Mouse (Mus musculus): ENCODE data around the gene Vsnl1. TPM values are rescaled to one million over a fixed set of nuclear protein-coding genes. Genes with fewer than 3 reads are reported as not detected.

The Vsnl1 gene
- polyA plus RNA-seq, 1 experiment = not detected

DNA sequence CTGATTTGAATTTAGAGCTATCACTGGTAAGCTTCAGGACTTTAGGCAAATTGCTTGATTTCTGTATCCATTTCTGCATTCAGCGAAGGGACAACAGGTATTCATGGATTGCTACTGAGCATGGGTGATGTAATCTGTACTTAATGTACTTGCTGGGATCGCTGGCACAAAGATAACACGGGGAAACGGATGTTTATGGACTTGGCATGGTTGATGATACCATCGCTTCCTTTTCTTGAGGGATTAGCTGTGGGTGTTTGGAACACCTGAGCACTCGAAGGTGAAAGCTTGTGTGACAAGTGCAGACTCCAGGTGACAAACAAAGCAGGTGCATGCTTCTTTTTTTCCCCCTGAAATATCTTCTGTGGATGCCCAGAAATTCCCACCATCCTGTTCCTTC, 18.3 kb downstream of the Vsnl1 start:
- H3K4me3 ChIP-seq (ENCODE audit: extremely low read depth, insufficient read depth, insufficient read length) = no peak overlapping the region
- no peaks in the 10 kb centered on the region for H3K4me1 ChIP-seq (ENCODE audit: control insufficient read depth, insufficient read depth, insufficient read length)
- H3K27me3 ChIP-seq (ENCODE audit: control insufficient read depth, insufficient read depth, low read length) = no peaks in the 10 kb centered on the region
- TF ChIP-seq CTCF (IDR thresholded peaks at IDR 0.05; ENCODE audit: extremely low read depth, insufficient read depth, insufficient read length, insufficient replicate concordance) (no peak), POLR2A (IDR thresholded peaks at IDR 0.05; ENCODE audit: low read depth, low read length) (no peak)
- no peaks in the 10 kb centered on the region for H3K36me3 ChIP-seq (ENCODE audit: control insufficient read depth, insufficient read depth, low read length)
- no peak overlapping the region for H3K27ac ChIP-seq (ENCODE audit: insufficient read depth, low read length)
- no peak for DNase-seq (ENCODE audit: low read depth in 1 of 2, low spot score in 2 of 2)
- 80% methylated on average over 6 of the region's 6 CpGs for WGBS

DNA sequence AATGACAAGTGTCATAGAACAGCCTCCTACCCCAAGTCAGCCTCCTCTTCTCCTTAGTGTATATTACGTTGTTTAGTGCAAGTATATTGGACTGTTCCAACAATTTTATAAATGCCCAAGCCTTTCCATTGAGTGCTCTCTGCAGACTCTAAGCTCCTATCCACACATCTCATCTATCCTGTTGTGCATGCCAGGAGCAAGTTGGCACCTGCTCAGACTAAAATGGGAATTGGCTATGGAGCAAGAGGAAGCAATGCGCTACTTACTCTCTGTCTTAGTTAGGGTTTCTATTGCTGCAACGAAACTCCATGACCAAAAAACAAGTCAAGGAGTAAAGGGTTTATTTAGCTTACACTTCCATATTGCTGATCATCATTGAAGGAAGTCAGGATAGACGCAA, 28.7 kb downstream of the Vsnl1 start:
- H3K27me3 ChIP-seq (ENCODE audit: control insufficient read depth, insufficient read depth, low read length) = no peaks in the 10 kb centered on the region
- 86% methylated on average over 4 of the region's 4 CpGs for WGBS
- no peaks in the 10 kb centered on the region for H3K36me3 ChIP-seq (ENCODE audit: control insufficient read depth, insufficient read depth, low read length)
- no peaks in the 10 kb centered on the region for H3K4me1 ChIP-seq (ENCODE audit: control insufficient read depth, insufficient read depth, insufficient read length)
- no peak for DNase-seq (ENCODE audit: low read depth in 1 of 2, low spot score in 2 of 2)
- TF ChIP-seq POLR2A (IDR thresholded peaks at IDR 0.05; ENCODE audit: low read depth, low read length) (no peak), CTCF (IDR thresholded peaks at IDR 0.05; ENCODE audit: extremely low read depth, insufficient read depth, insufficient read length, insufficient replicate concordance) (no peak)
- no peak overlapping the region for H3K27ac ChIP-seq (ENCODE audit: insufficient read depth, low read length)
- no peak overlapping the region for H3K4me3 ChIP-seq (ENCODE audit: extremely low read depth, insufficient read depth, insufficient read length)

DNA sequence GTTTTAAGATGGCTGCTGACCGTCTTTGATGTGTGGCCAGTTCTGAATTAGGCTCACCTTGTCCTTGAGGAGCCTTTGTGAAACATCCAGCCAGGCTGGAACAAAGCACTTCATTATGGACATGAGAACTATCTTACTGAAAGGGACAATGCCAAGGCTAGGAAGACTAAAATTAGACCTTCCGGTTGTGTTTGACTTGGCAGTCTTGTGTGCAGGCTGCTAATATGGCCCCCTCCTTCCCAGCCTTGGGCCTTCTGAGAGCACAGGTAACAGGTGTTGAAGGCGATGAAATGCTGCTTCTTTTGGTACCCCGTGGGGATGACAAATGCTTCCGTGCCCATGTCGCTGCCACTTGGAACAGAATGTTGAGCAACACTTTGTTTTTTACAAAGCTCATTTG, 37.6 kb downstream of the Vsnl1 start:
- Histone ChIP-seq H3K4me1 (ENCODE audit: control insufficient read depth, insufficient read depth, insufficient read length) (no peaks in the 10 kb centered on the region), H3K27me3 (ENCODE audit: control insufficient read depth, insufficient read depth, low read length) (no peaks in the 10 kb centered on the region), H3K4me3 (ENCODE audit: extremely low read depth, insufficient read depth, insufficient read length) (no peak overlapping the region), H3K27ac (ENCODE audit: insufficient read depth, low read length) (no peak overlapping the region), H3K36me3 (ENCODE audit: control insufficient read depth, insufficient read depth, low read length) (no peaks in the 10 kb centered on the region)
- DNase-seq (ENCODE audit: low read depth in 1 of 2, low spot score in 2 of 2) = no peak
- no peak for TF ChIP-seq CTCF (IDR thresholded peaks at IDR 0.05; ENCODE audit: extremely low read depth, insufficient read depth, insufficient read length, insufficient replicate concordance)
- no peak for TF ChIP-seq POLR2A (IDR thresholded peaks at IDR 0.05; ENCODE audit: low read depth, low read length)
- 94% methylated on average over 6 of the region's 6 CpGs for WGBS

DNA sequence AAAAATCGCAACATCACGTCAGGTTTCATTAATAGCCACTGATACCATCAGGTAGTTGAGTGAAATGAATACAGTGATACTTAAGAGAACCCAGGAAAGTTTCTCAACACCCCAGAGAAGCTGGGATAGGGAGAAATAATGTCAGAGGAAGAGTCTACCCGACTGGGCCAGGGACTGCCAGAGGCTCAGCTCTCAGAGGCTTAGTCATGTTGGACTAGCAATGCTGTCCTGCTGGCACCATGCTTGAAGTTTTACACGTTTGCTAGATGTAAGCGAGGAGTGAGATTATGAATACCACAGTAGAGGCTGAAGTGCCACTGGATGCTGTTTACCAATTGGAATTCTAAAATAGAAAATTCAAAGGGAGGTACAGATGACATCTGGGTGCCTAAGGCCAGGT, 39.4 kb downstream of the Vsnl1 start:
- Histone ChIP-seq H3K27me3 (ENCODE audit: control insufficient read depth, insufficient read depth, low read length) (no peaks in the 10 kb centered on the region), H3K4me3 (ENCODE audit: extremely low read depth, insufficient read depth, insufficient read length) (no peak overlapping the region), H3K36me3 (ENCODE audit: control insufficient read depth, insufficient read depth, low read length) (no peaks in the 10 kb centered on the region), H3K4me1 (ENCODE audit: control insufficient read depth, insufficient read depth, insufficient read length) (no peaks in the 10 kb centered on the region), H3K27ac (ENCODE audit: insufficient read depth, low read length) (no peak overlapping the region)
- DNase-seq (ENCODE audit: low read depth in 1 of 2, low spot score in 2 of 2) = no peak
- WGBS = 82% methylated on average over 5 of the region's 5 CpGs
- TF ChIP-seq POLR2A (IDR thresholded peaks at IDR 0.05; ENCODE audit: low read depth, low read length) = no peak
- TF ChIP-seq CTCF (IDR thresholded peaks at IDR 0.05; ENCODE audit: extremely low read depth, insufficient read depth, insufficient read length, insufficient replicate concordance) = no peak

DNA sequence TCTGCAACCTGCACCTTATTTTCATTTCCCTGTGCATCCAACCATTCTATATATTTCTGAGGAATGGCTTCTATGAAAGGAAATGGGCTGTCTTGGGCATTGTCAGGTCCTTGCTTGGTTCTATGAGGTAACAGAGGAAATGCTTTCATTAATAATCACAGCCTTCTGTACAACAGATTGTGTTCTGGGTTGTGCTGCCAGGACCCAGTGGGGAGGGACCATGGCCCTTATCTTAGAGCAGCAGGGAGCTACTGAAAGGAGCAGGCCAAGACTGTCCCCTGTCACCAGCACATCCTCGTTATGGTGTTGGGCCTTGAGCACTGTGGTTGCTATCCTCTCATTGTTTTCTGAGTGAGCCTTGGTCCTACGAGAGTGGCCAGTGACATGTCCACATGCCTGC, 40.9 kb downstream of the Vsnl1 start:
- Histone ChIP-seq H3K36me3 (ENCODE audit: control insufficient read depth, insufficient read depth, low read length) (no peaks in the 10 kb centered on the region), H3K27me3 (ENCODE audit: control insufficient read depth, insufficient read depth, low read length) (no peaks in the 10 kb centered on the region), H3K4me3 (ENCODE audit: extremely low read depth, insufficient read depth, insufficient read length) (no peak overlapping the region), H3K4me1 (ENCODE audit: control insufficient read depth, insufficient read depth, insufficient read length) (no peaks in the 10 kb centered on the region), H3K27ac (ENCODE audit: insufficient read depth, low read length) (no peak overlapping the region)
- DNase-seq (ENCODE audit: low read depth in 1 of 2, low spot score in 2 of 2) = no peak
- 76% methylated on average over 2 of the region's 2 CpGs for WGBS
- TF ChIP-seq POLR2A (IDR thresholded peaks at IDR 0.05; ENCODE audit: low read depth, low read length) (no peak), CTCF (IDR thresholded peaks at IDR 0.05; ENCODE audit: extremely low read depth, insufficient read depth, insufficient read length, insufficient replicate concordance) (no peak)

DNA sequence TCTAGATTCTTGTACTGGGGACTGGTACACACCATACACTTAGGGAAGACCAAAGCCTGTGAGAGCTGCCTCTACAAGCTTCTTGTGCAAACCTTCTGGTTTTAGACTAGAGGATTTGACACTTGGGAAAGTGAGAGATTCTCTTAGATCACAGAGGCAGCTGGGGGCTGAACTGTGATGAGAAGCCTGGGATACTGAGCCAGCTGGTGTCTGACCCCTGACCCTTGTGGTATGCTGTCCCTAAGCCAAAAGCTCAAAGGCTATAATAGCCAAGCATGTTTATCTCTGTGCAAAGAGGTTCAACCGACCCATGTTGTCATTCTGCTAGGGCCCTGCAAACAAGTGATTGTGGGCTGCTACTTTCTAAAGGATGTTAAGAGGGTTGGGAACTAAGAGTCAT, 43.9 kb downstream of the Vsnl1 start:
- Histone ChIP-seq H3K4me3 (ENCODE audit: extremely low read depth, insufficient read depth, insufficient read length) (no peak overlapping the region), H3K27ac (ENCODE audit: insufficient read depth, low read length) (no peak overlapping the region), H3K27me3 (ENCODE audit: control insufficient read depth, insufficient read depth, low read length) (no peaks in the 10 kb centered on the region), H3K36me3 (ENCODE audit: control insufficient read depth, insufficient read depth, low read length) (no peaks in the 10 kb centered on the region), H3K4me1 (ENCODE audit: control insufficient read depth, insufficient read depth, insufficient read length) (no peaks in the 10 kb centered on the region)
- 45% methylated on average over 1 of the region's 1 CpGs for WGBS
- no peak for DNase-seq (ENCODE audit: low read depth in 1 of 2, low spot score in 2 of 2)
- TF ChIP-seq CTCF (IDR thresholded peaks at IDR 0.05; ENCODE audit: extremely low read depth, insufficient read depth, insufficient read length, insufficient replicate concordance) (no peak), POLR2A (IDR thresholded peaks at IDR 0.05; ENCODE audit: low read depth, low read length) (no peak)

DNA sequence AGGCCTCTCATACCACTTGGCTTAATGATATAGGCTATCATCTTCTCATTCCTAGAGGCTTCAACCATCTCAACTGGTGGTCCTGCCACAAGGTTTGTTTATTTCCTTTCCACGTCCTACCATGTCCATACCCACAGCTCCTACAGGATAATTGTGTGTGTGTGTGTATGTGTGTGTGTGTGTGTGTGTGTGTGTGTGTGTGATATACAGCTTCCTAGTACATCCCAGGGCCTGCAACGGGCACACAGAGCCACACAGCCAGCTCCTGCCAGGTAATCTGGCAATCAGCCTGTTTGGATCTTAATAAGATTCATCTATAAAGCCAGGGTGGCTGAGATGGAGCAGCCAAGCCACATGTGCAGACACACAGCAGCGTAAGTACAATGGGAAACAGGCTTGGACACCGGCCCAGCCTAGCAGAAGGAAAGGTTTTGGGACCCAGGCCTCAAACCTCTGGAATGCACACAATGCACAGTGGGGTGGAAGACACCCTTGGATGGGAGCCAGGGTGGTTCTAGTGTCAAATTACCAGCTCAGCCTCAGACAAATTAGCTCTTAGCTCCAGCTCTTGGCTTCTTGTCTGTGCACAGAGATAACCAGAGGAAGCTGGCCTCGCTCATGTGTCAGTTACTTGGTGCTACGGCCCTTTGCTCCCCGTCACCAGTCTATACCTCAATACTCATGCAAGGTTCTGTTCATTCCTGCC, 45.0 kb downstream of the Vsnl1 start:
- H3K4me3 ChIP-seq (ENCODE audit: extremely low read depth, insufficient read depth, insufficient read length) = no peak overlapping the region
- H3K27me3 ChIP-seq (ENCODE audit: control insufficient read depth, insufficient read depth, low read length) = no peaks in the 10 kb centered on the region
- no peaks in the 10 kb centered on the region for H3K36me3 ChIP-seq (ENCODE audit: control insufficient read depth, insufficient read depth, low read length)
- no peak for TF ChIP-seq CTCF (IDR thresholded peaks at IDR 0.05; ENCODE audit: extremely low read depth, insufficient read depth, insufficient read length, insufficient replicate concordance)
- no peak for TF ChIP-seq POLR2A (IDR thresholded peaks at IDR 0.05; ENCODE audit: low read depth, low read length)
- no peaks in the 10 kb centered on the region for H3K4me1 ChIP-seq (ENCODE audit: control insufficient read depth, insufficient read depth, insufficient read length)
- no peak for DNase-seq (ENCODE audit: low read depth in 1 of 2, low spot score in 2 of 2)
- H3K27ac ChIP-seq (ENCODE audit: insufficient read depth, low read length) = no peak overlapping the region
- WGBS = 86% methylated on average over 7 of the region's 7 CpGs

Data from spleen, adult 2 months (tissue).